ENCODE assay signal across 22 mouse cellular contexts in the genomic region with DNA sequence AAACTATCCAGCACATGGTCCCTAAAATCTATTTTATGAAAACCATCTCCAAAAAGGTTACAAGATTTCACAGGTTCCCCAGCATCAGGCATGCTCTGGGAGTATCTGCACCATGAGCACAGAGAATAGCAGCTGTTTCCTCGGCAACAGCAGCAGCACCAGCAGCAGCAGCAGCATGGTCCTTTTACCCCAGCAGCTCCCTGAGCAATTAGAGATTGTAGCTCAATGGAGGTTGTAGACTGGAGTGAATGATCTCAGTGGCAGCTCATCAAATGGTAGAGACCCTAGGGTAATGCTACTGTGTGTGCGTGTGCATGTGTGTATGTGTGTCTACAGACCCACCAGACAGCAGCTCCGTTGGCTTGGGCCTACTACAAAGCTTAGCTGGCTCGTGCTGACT. TPM values are rescaled to one million over a fixed set of nuclear protein-coding genes. Genes with fewer than 3 reads are reported as not detected.
"Had no signal": no experiment of that assay in that cellular context is flagged by ENCODE, and none has a peak within 500 bp of the region (broad histone marks: within the 10 kb centered on the region; RNA-seq: fewer than 3 reads in every experiment).

No protein-coding gene starts in this region.

- DNase-seq: kidney, adult 9 months; kidney, postnatal 14 days; kidney, postnatal 4 days; liver; lung, adult 18-20 months; lung, postnatal 10 days; lung, postnatal 36 days; right cerebral cortex, adult 18-20 months; right cerebral cortex, postnatal 14 days; right cerebral cortex, postnatal 4 days; thymus, adult 2 months; thymus, postnatal 14 days; thymus, postnatal 4 days had no signal

- H3K9ac ChIP-seq: limb, embryonic 13.5 days; liver, embryonic 12.5 days; liver, embryonic 15.5 days; lung, embryonic 15.5 days; midbrain, embryonic 12.5 days; neural tube, embryonic 12.5 days; neural tube, embryonic 15.5 days had no signal

- H3K9me3 ChIP-seq: limb, embryonic 10.5 days; limb, embryonic 13.5 days; liver, embryonic 12.5 days; liver, embryonic 15.5 days; lung, embryonic 15.5 days; midbrain, embryonic 12.5 days; neural tube, embryonic 12.5 days; neural tube, embryonic 15.5 days had no signal

- H3K27me3 ChIP-seq: limb, embryonic 13.5 days; liver, embryonic 12.5 days; liver, embryonic 15.5 days; lung, embryonic 15.5 days; midbrain, embryonic 12.5 days; neural tube, embryonic 12.5 days; neural tube, embryonic 15.5 days had no signal

- H3K36me3 ChIP-seq: limb, embryonic 10.5 days; limb, embryonic 13.5 days; liver, embryonic 12.5 days; liver, embryonic 15.5 days; lung, embryonic 15.5 days; midbrain, embryonic 12.5 days; neural tube, embryonic 12.5 days; neural tube, embryonic 15.5 days had no signal

- H3K4me2 ChIP-seq: limb, embryonic 13.5 days; liver, embryonic 12.5 days; liver, embryonic 15.5 days; lung, embryonic 15.5 days; midbrain, embryonic 12.5 days; neural tube, embryonic 12.5 days; neural tube, embryonic 15.5 days had no signal

- H3K27ac ChIP-seq: limb, embryonic 10.5 days; limb, embryonic 13.5 days; liver, embryonic 12.5 days; liver, embryonic 15.5 days; lung, embryonic 15.5 days; midbrain, embryonic 12.5 days; neural tube, embryonic 12.5 days; neural tube, embryonic 15.5 days; stomach, postnatal 0 days had no signal

- H3K4me1 ChIP-seq: limb, embryonic 10.5 days; limb, embryonic 13.5 days; liver, embryonic 12.5 days; liver, embryonic 15.5 days; lung, embryonic 15.5 days; neural tube, embryonic 12.5 days; neural tube, embryonic 15.5 days had no signal

- H3K4me3 ChIP-seq: limb, embryonic 10.5 days; limb, embryonic 13.5 days; liver, embryonic 12.5 days; liver, embryonic 15.5 days; lung, embryonic 15.5 days; midbrain, embryonic 12.5 days; neural tube, embryonic 12.5 days; neural tube, embryonic 15.5 days had no signal

- ATAC-seq: liver, embryonic 12.5 days had no signal

RNA-seq across cellular contexts. Expression of gene Dscam, which starts 21.7 kb away (rescaled TPM):
- polyA plus RNA-seq: limb, embryonic 10.5 days; liver, embryonic 12.5 days; liver, embryonic 15.5 days; lung, embryonic 15.5 days had no signal
